Mouse (Mus musculus) embryonic facial prominence, embryonic 12.5 days (tissue): ENCODE results near the gene Tanc1. TPM values are rescaled to one million over a fixed set of nuclear protein-coding genes. Genes with fewer than 3 reads are reported as not detected.

ENCODE experiments used
- ATAC-seq: fragments of 200-750 bp; cut with Nextera tagmentation; 2 replicates; pipeline ENCODE4 v1.8.0; 2017; ENCODE audit not compliant: insufficient number of reproducible peaks, insufficient read depth, low FRiP score, low TSS enrichment
- H3K27ac ChIP-seq: fragments of 300-500 bp; sonication (generic); 2 replicates; pipeline ENCODE4 v1.5.1; 2016; ENCODE audit warnings: mild to moderate bottlenecking
- H3K27me3 ChIP-seq: fragments of 300-500 bp; sonication (generic); 2 replicates; pipeline ENCODE4 v1.6.1; 2016; ENCODE audit warnings: mild to moderate bottlenecking, moderate library complexity
- H3K36me3 ChIP-seq: fragments of 300-500 bp; sonication (generic); 2 replicates; pipeline ENCODE4 v1.6.1; 2016; ENCODE audit warnings: mild to moderate bottlenecking
- H3K4me1 ChIP-seq: fragments of 300-500 bp; sonication (generic); 2 replicates; pipeline ENCODE4 v1.6.1; 2016
- H3K4me2 ChIP-seq: fragments of 300-500 bp; sonication (generic); replicated peaks from 2 replicates; pipeline ENCODE4 v1.6.1; 2016; ENCODE audit warnings: mild to moderate bottlenecking, moderate library complexity
- H3K4me3 ChIP-seq: fragments of 300-500 bp; sonication (generic); 2 replicates; pipeline ENCODE4 v1.5.1; 2016; ENCODE audit warnings: mild to moderate bottlenecking
- H3K9ac ChIP-seq: fragments of 300-500 bp; sonication (generic); 2 replicates; pipeline ENCODE4 v1.6.1; 2016; ENCODE audit warnings: mild to moderate bottlenecking, moderate library complexity
- H3K9me3 ChIP-seq: fragments of 300-500 bp; sonication (generic); 2 replicates; pipeline ENCODE4 v1.6.1; 2016; ENCODE audit warnings: mild to moderate bottlenecking, moderate library complexity
- WGBS: fragments of 180-500 bp; shearing (Covaris S2); methylation state at CpG from one replicate; pipeline ENCODE4 v1.1.7; 2016; 5-methylcytosine and 5-hydroxymethylcytosine counted together
- polyA plus RNA-seq: library from polyadenylated mRNA; unstranded; fragments of >200 nt; fragmentation: Nextera tagmentation; extraction: Ambion mirVana; gene quantifications from 2 replicates; pipeline ENCODE4 v1.2.1, GENCODE M21; 2016

Tanc1 gene
- polyA plus RNA-seq, 1 experiment from 2014 or later: 37.5 TPM

DNA sequence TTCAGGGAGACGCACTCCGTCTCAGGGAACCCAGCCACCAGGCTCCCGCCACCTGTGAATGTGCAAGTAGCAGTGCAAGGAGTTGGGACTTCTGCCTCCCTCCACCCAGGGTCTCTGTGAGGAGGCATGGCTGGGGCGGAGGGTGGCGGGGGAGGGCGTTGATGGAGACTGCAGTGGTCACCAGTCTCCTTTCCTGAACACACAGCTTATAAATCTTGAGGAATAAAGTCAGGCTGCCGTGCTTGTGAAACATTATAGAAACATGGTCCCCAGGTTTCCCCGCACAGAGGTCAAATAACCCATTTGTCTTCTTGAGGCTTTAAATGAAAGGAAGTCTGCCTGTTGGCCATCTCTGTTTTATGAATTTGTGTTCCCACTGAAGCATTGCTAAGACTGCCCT lies 159.9 kb downstream of the Tanc1 start:
- Histone ChIP-seq H3K36me3 (no peaks in the 10 kb centered on the region), H3K27ac (peak overlapping the region; percentile 73), H3K9me3 (no peaks in the 10 kb centered on the region), H3K4me2 (no peak overlapping the region), H3K4me1 (peaks cover 49% of the 10 kb centered on the region), H3K4me3 (no peak overlapping the region), H3K27me3 (no peaks in the 10 kb centered on the region), H3K9ac (no peak overlapping the region)
- no peak for ATAC-seq
- 61% methylated on average over 8 of the region's 8 CpGs for WGBS

- H3K4me1 ChIP-seq: peaks cover 49% of the 10 kb centered on the region
Observed at GRCm38 (mm10) chr2:59772261-59772683, 160.4 kb downstream of the Tanc1 start.

GRCm38 (mm10) chr2:59774374-59774773 lies 162.5 kb downstream of the Tanc1 start:
- WGBS: 85% methylated on average over 6 of the region's 6 CpGs
- no peak for ATAC-seq
- H3K4me2 ChIP-seq: no peak overlapping the region
- no peak overlapping the region for H3K27ac ChIP-seq
- no peak overlapping the region for H3K4me3 ChIP-seq
- no peak overlapping the region for H3K9ac ChIP-seq
- H3K27me3 ChIP-seq: no peaks in the 10 kb centered on the region
- peaks cover 3% of the 10 kb centered on the region; the same call in 1 of the 2 replicates for H3K36me3 ChIP-seq
- H3K4me1 ChIP-seq: peaks cover 38% of the 10 kb centered on the region
- H3K9me3 ChIP-seq: no peaks in the 10 kb centered on the region

More at GRCm38 (mm10) chr2:59772261-59772683, 160.4 kb downstream of the Tanc1 start:
- WGBS: 31% methylated on average over 12 of the region's 12 CpGs
- H3K9me3 ChIP-seq: no peaks in the 10 kb centered on the region
- ATAC-seq: peak; percentile 79
- no peaks in the 10 kb centered on the region for H3K36me3 ChIP-seq
- no peak overlapping the region for H3K4me3 ChIP-seq
- H3K9ac ChIP-seq: no peak overlapping the region
- peak overlapping the region; percentile 73 for H3K27ac ChIP-seq
- H3K27me3 ChIP-seq: no peaks in the 10 kb centered on the region
- H3K4me2 ChIP-seq: peak overlapping the region; percentile 21; the same call in 1 of the 2 replicates

DNA sequence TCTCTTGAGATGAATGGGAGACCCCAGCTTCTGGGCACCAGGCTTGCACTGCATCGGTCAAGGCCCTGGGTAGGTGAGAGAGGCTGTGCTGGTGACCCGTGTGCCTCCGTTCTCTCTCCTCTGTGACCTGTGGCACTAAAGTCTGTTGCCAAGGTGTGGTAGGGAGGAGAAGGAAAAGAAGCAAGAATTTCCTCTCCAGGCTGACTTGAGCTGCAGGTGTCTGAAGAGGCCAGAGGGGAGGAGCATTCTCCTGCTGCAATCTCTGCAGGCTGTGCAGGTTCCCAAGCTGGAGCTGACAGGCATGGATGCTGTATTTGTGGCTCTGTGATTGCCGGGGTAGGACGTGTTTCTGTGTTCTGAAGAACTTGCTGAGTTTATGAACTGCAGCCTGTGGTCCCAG lies 163.3 kb downstream of the Tanc1 start:
- no peaks in the 10 kb centered on the region for H3K27me3 ChIP-seq
- no peak overlapping the region for H3K4me2 ChIP-seq
- no peak overlapping the region for H3K27ac ChIP-seq
- H3K9ac ChIP-seq: no peak overlapping the region
- 81% methylated on average over 5 of the region's 5 CpGs for WGBS
- peaks cover 3% of the 10 kb centered on the region; the same call in 1 of the 2 replicates for H3K36me3 ChIP-seq
- H3K4me3 ChIP-seq: no peak overlapping the region
- no peak for ATAC-seq
- H3K4me1 ChIP-seq: peaks cover 31% of the 10 kb centered on the region
- H3K9me3 ChIP-seq: no peaks in the 10 kb centered on the region

DNA sequence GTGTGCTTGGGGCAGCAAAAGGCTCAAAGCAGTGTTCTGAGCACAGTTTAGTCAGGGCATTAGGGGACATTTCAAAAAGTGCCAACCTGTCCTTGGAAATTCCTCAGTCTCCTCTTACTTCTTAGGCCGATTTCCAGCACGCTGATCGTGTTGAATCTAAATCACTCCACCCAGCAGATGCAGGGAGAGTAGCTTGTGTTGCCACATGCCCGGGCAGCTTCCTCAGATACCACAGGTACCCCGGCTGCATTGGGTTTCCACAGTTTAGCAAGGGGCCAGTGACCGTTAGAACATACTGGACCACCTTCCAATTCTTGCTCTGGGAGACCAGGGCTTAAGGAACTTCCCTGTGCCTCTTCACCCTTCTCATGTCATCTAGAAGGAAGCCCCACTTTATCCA lies 164.0 kb downstream of the Tanc1 start:
- no peak overlapping the region for H3K27ac ChIP-seq
- peaks cover 24% of the 10 kb centered on the region for H3K4me1 ChIP-seq
- no peak overlapping the region for H3K4me3 ChIP-seq
- 82% methylated on average over 6 of the region's 6 CpGs for WGBS
- no peak for ATAC-seq
- H3K27me3 ChIP-seq: no peaks in the 10 kb centered on the region
- H3K9ac ChIP-seq: no peak overlapping the region
- peaks cover 3% of the 10 kb centered on the region; the same call in 1 of the 2 replicates for H3K36me3 ChIP-seq
- no peaks in the 10 kb centered on the region for H3K9me3 ChIP-seq
- H3K4me2 ChIP-seq: no peak overlapping the region

GRCm38 (mm10) chr2:59779355-59779754 lies 167.5 kb downstream of the Tanc1 start:
- ATAC-seq: no peak
- H3K27ac ChIP-seq: no peak overlapping the region
- no peak overlapping the region for H3K4me3 ChIP-seq
- no peaks in the 10 kb centered on the region for H3K9me3 ChIP-seq
- no peak overlapping the region for H3K9ac ChIP-seq
- no peak overlapping the region for H3K4me2 ChIP-seq
- H3K27me3 ChIP-seq: no peaks in the 10 kb centered on the region
- H3K36me3 ChIP-seq: peaks cover 6% of the 10 kb centered on the region; the same call in 1 of the 2 replicates
- 76% methylated on average over 10 of the region's 10 CpGs for WGBS
- H3K4me1 ChIP-seq: 0 out of 2 replicates have a peak, but pooled peaks cover 16% of the 10 kb centered on the region

DNA sequence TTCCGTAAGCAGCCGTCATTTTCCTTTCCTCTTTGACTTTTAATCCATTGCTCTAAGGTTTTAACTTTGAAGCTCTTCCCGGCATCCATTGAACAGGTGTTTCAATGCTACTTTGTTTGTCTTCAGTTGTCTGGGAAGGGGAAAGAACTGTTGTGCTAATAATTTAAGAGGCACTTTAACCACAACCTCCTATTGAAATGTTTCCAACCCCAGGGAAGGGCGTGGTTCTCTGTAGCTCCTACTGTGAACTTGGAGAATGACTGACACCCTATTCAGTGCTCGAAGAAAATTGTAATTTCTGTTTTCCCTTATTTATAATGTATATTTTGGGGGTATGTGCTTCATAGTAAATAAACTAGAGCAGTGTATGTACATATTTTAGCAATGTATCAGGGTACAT lies 168.4 kb downstream of the Tanc1 start:
- H3K27ac ChIP-seq: no peak overlapping the region
- H3K4me1 ChIP-seq: 0 out of 2 replicates have a peak, but pooled peaks cover 16% of the 10 kb centered on the region
- ATAC-seq: no peak
- H3K4me2 ChIP-seq: no peak overlapping the region
- H3K4me3 ChIP-seq: no peak overlapping the region
- no peak overlapping the region for H3K9ac ChIP-seq
- H3K9me3 ChIP-seq: no peaks in the 10 kb centered on the region
- WGBS: 86% methylated on average over 5 of the region's 5 CpGs
- no peaks in the 10 kb centered on the region for H3K27me3 ChIP-seq
- peaks cover 6% of the 10 kb centered on the region; the same call in 1 of the 2 replicates for H3K36me3 ChIP-seq

DNA sequence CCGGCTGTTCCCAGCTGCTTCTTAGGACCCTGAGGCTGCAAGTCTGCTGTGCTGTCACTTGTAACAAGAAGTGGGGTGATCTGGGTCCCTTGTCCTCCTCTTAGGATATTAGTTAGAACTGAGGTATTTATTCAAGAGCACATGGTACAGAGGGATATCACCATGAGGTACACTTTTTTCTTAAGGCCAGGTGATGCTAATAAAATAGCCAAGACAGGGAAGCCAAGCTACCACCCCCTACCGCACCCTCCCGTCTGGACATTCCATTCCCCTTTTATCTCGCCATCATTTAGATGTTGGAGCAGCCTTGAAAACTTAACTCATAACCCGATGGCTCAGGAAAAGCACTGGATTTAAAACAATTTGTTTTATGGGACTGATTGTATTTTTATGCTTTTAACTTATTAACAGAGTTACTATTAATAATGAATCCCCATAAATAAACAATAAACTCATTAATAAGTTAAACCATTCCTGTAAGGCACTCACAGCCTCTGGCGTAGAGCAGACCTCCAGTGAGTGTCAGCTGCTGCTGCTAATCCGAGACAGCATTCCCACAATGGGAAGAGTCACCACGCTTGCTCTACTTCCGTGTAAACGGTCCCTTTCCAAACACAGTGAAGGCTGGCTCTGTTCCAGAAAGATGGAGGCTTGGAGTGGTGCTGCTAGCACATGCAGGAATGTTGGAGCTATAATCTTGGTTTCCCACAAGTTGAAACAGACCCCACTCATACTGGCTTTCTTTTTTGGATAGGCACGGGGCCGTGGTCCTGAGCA lies 171.4 kb downstream of the Tanc1 start:
- Histone ChIP-seq H3K4me2 (no peak overlapping the region), H3K27me3 (no peaks in the 10 kb centered on the region), H3K4me1 (0 out of 2 replicates have a peak, but pooled peaks cover 20% of the 10 kb centered on the region), H3K9ac (no peak overlapping the region), H3K27ac (no peak overlapping the region), H3K9me3 (no peaks in the 10 kb centered on the region), H3K36me3 (peaks cover 11% of the 10 kb centered on the region), H3K4me3 (no peak overlapping the region)
- WGBS: 64% methylated on average over 12 of the region's 12 CpGs
- no peak for ATAC-seq

- ATAC-seq: no peak
- Histone ChIP-seq H3K27me3 (no peaks in the 10 kb centered on the region), H3K9ac (no peak overlapping the region), H3K4me1 (0 out of 2 replicates have a peak, but pooled peaks cover 22% of the 10 kb centered on the region), H3K27ac (no peak overlapping the region), H3K36me3 (peaks cover 11% of the 10 kb centered on the region), H3K9me3 (no peaks in the 10 kb centered on the region), H3K4me3 (no peak overlapping the region), H3K4me2 (no peak overlapping the region)
- 84% methylated on average over 12 of the region's 12 CpGs for WGBS
Observed at GRCm38 (mm10) chr2:59783832-59784627, 172.2 kb downstream of the Tanc1 start.

DNA sequence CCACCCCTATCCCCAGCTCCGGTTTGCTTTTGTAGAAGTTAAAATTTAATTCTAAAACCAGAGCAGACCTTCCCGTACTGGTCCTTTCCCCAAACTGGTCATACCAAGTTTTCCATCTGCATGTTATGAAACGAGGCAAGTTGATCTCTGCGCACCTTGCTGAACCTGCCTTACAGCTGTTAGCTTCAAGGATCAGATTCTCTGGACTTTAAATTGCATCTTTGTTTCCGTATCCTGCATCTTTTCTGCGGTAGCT lies 172.7 kb downstream of the Tanc1 start:
- Histone ChIP-seq H3K4me2 (no peak overlapping the region), H3K36me3 (peaks cover 11% of the 10 kb centered on the region), H3K27ac (no peak overlapping the region), H3K9me3 (no peaks in the 10 kb centered on the region), H3K4me3 (no peak overlapping the region), H3K4me1 (0 out of 2 replicates have a peak, but pooled peaks cover 26% of the 10 kb centered on the region), H3K9ac (no peak overlapping the region), H3K27me3 (no peaks in the 10 kb centered on the region)
- WGBS: 68% methylated on average over 6 of the region's 6 CpGs
- ATAC-seq: no peak

GRCm38 (mm10) chr2:59785597-59785996 lies 173.8 kb downstream of the Tanc1 start:
- Histone ChIP-seq H3K4me2 (no peak overlapping the region), H3K9me3 (no peaks in the 10 kb centered on the region), H3K9ac (no peak overlapping the region), H3K27ac (no peak overlapping the region), H3K4me3 (no peak overlapping the region), H3K27me3 (no peaks in the 10 kb centered on the region), H3K36me3 (peaks cover 11% of the 10 kb centered on the region), H3K4me1 (0 out of 2 replicates have a peak, but pooled peaks cover 26% of the 10 kb centered on the region)
- no peak for ATAC-seq
- 71% methylated on average over 13 of the region's 13 CpGs for WGBS
